Mouse (Mus musculus) cortical plate, adult 2 months (tissue): ENCODE measurements around the gene Rbm34.

ENCODE experiments used
- CTCF ChIP-seq: fragments of 200-500 bp; IDR thresholded peaks from 2 replicates; pipeline ENCODE4 v1.5.1; 2011; ENCODE audit warnings: mild to moderate bottlenecking, control low read depth, low read length; ENCODE audit not compliant: insufficient read depth; ENCODE audit errors: extremely low read depth
- POLR2A ChIP-seq: fragments of 200-500 bp; IDR thresholded peaks from 2 replicates; pipeline ENCODE4 v1.6.1; 2011; ENCODE audit warnings: mild to moderate bottlenecking, low read length, control low read depth; ENCODE audit not compliant: insufficient read depth; ENCODE audit errors: extremely low read depth

DNA sequence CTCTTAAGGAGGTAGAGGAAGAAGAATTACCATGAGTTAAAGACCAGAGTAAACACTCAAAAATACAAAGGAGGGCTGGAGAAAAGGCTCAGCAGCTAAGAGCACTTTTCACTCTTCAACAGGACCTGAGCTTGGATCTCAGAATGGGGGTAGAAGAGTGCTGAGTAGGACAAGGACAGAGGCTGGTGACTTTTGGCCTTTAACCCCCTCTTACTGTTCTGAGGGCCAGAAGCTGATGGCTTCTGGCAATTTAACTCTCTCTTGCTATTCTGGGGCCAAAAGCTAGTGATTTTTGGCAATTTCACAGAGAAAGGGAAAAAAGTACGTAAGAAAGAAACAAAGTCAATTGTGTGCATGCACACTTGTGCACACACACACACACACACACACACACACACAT, 8.0 kb downstream of the Rbm34 start:
- no peak for TF ChIP-seq POLR2A
- no peak for TF ChIP-seq CTCF
